Mouse (Mus musculus) T-helper 2 cell (primary cell): Measurements from ENCODE around the gene Kmt2d.
"Not testable (repeated sequence)": the region's sequence is repeated elsewhere in the genome, so short reads cannot be mapped to it uniquely, and the experiment has no call there.

Experiments
- in situ Hi-C: fragments of 300-600 bp; cut with MboI, MseI; formaldehyde crosslinking; loops from one replicate; pipeline ENCODE4 v1.15.1; 2025; ENCODE audit warnings: high pct_unique_total_duplicates

The Kmt2d gene

DNA sequence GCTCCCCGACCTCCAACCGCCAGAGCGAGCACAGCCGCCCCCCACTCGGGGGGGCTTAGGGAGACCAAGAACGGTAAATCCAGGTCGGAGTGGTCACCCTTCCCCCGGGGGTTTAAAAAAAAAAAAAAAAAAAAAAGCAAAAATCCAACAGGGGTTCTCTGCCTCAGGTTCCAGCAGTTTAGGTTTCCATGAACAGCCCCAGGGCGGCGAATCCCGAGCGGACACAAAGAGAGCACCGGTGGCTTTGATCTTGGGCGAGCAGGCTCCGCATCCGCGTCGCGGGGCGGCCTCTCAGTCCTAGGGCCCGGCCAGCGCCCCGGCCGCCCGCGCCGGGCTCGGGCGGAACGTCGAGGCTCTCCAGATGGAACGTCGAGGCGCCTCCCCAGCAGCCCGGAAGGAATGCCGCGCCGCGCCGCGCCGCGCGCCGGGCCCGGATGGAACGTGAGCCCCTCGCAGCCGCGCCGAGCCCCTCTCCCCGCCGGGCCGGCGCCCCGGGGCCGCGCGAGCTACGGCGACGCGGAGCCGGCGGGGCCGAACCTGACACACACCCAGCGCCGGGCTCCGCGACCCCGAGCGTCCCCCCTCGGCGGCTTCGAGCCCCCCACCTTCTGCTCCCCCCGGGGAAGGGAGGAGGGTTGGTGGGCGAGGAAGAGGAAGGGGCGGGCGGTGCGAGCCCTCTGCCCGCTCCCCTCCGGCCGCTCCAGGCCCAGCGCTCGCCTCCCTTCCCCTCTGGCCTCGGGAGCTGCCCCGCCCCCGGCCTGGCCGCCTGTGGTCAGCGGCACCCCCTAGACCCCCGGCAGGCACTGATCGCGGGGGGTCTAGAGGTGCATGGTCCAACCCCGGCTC is at the start of gene Kmt2d:
TSS of gene Kmt2d (minus strand) at position 135 of the 846 bp plus-strand sequence.
- in situ Hi-C loops = loop anchor here (5.0 kb wide), 1 partner anchor 121 kb away; no protein-coding TSS in a partner anchor

DNA sequence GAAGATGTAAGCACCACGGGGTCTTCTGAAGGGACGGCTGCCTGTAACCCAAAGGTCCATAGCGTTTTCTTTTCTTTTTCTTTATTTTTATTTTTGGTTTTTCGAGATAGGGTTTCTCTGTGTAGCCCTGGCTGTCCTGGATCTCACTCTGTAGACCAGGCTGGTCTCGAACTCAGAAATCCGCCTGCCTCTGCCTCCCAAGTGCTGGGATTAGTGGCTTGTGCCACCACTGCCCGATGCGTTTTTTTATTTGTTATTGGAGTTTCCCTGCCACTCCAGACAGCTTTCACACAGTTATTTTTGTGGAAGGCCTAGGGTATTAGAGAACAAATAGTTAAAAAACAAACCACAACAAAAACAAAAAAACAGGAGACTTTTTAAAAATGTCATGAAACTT is 47.5 kb upstream of the Kmt2d start:
- in situ Hi-C loops = not testable (repeated sequence)

DNA sequence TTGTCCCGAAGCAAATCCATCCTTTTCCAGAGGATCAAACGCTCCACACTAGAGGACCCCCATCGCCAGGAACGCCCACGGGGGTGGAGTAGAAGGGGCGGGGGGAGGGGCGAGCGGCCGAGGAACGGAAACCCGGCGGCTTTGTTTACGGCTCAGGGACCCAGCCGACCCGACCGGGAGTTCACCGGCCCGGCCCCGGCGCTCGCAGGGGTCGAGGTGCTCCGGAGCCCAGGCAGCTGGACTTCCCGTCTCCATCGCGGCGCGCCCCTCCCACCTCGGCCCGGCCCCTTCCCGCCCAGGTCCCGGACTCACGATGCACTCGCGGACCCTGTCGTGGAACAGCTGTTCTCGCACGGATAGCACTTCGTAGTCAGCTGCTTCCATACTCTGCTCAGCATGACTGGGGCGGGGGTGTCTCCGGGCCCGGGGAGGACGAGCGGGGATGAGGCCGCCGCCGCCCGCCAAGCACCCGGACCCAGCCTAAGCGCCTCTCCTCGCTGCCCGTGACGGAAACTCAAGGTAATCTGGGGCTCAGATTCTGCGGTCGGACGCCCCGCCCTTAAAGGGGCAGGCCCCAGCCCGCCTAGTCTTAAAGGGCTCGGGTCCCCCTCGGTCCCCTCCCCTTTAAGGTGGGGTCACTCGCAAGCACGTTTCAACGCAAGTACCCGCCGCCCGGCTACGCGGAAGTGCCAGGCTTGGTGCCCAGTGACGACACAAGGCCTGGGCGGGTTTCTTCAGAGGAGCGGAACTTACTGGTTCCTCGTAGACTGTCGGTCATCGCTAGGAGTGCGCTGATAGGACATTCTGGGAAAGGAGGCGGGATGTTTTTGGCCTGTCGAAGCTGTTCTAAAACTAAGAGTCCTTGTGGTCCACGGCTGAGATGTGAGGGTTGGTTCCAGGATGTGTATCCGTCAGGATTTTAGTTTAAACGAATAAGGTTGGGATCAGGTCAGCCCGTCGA is 46.8 kb upstream of the Kmt2d start, which contains the start of gene Lmbr1l:
TSS of gene Lmbr1l (minus strand) at position 694 of the 961 bp plus-strand sequence.
- in situ Hi-C loops = no loop called here

DNA sequence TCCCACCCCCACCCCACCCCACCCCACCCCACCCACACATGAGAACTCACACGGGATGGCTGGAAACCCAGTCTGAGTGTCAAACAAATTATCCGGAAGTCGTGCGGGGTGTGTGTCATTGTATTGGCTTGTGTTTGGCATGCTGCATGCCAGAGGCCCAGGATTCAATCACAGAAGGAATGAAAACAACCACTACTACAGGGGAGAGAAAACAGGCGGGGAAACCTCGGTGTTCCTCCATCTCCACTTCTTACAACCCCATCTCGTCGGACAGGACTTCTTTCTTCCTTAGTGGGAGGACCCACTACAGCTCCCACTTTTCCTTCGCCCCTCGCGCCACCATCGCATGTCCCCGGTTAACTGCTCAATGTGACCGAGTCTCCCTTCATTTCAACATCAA is 46.1 kb upstream of the Kmt2d start:
- in situ Hi-C loops = no loop called here

DNA sequence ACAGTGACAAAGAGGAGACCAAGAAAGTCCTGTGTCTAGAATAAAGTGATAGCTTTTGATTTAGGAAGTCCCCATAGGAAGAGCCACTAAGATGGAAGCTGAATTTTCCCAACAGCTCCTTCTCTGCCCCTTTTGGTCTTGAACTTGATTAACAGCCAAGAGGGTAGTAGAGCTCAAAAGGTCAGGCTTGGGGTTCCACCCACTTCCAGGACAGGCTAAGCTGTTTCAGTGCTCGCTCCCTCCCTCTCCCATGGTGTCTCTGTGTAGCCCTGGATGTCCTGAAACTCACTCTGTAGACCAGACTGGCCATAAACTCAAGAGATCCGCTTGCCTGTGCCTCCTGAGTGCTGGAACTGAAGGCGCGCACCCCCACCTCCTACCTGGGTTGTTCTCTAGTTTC is 45.0 kb upstream of the Kmt2d start:
- in situ Hi-C loops = no loop called here

DNA sequence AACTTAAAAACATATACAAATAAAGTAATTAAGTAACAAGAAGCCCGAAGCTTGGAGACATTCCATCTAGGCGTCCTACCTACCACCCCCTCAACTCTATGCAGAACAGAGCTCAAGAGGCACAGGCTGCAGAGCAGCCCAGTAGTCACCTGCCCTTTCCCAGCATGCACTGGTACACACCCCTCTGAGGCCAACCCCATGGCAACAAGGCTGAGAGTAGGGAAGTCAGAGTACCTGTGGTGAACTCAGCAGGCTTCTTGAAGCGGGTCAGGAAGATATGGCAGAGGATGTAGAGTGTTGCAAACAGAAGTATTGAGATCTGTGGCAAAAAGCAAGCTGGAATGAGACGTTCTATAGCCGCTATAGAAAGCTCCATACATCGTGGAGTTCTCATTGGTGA is 43.9 kb upstream of the Kmt2d start:
- in situ Hi-C loops = no loop called here

DNA sequence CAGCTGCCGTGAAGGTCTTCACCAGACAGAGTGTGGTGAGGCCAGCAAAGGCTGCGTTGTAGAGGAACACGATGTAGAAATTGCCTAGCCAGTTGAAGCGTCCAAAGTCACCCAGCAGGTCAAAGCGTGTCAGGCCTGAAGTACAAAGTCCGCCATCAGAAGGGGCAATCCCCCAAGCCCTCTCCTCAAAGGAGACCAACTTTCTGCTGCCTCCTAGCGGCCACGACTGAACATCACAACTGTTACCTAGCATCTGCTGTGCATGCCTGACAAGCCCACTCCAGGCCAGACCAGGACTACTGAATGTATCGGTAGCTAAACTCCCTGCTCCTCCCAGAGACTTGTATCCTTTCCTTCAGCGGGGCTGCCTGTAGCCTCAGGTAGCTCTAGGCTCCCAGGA is 33.7 kb upstream of the Kmt2d start:
- in situ Hi-C loops = no loop called here

DNA sequence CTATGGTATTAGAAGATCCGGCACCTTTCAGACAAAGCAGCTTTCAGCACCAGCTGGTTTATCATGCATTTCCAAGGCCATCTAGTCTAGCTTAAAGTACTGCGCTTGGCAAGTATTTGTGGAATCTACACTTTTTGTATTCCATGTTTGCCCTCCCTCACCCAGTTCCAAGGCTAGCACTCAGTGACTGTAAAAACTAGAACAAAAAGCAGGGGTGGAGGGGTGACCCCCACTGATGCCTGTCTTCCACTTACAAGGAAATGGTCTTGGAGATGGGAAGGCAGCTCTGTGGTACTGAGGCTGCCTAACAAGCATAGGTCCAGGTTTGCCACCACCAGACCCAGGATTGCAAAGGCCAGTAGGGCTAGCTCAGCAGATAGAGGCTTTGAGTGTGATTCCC is 31.6 kb upstream of the Kmt2d start:
- in situ Hi-C loops = no loop called here

DNA sequence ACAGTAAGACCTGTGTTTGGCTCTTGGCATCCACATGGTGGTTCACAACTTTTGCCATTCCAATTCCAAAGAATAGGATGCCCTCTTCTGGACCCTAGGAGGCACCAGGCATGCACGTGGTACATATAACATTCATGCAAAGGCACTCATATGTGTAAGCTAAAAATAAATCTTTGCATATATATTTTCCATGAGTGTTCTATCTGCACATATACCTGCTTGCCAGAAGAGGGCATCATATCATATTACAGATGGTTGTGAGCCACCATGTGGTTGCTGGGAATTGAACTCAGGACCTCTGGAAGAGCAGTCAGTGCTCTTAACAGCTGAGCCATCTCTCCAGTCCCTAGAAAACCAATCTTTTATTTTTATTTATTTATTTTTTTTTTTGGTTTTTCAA is 30.5 kb upstream of the Kmt2d start:
- in situ Hi-C loops = no loop called here

DNA sequence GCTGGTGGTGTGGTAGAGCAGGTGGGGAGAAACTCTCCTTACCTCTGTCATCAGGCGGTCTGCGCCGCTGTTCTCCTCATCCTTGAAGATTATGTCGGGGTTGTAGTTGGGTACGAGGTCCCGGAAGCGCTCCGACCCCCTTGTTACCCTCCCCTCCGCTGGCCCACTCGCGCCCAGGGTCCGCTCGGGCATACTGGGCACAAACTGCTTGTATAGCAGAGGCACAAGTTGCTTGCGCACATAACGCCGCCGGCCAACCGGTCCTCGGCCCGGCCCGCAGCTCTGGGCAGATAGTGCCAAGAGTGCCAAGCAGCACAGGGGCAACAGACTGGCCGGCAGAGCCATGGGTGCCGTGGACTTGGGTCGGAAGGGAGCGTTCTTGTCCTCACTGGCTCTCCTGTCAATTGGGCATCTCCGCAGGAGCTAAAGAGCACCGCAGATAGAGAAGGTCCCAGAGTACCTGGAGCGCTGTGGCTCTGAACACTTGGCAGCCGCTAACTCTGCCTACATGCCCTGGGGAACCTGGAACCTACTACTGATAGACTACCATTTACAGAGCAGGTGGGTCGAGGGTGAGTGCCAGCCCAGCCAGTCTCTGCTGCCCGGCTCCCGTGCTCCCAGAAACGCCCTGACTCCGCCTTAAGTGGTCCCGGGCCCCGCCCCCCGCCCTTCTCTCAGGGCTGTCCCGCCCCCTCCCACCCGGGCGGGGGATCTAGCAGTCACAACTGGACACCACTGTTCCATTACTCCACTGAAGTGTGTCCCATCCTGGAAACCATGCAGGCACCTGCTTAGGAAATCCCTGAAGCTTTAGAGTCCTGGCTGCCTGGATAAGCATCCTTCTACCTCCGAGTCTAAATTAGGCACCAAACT is 27.2 kb upstream of the Kmt2d start, which contains the start of gene Dhh:
TSS of gene Dhh (minus strand) at position 613 of the 873 bp plus-strand sequence.
- in situ Hi-C loops = loop anchor here (5.0 to 10.0 kb wide), 2 partner anchors 104 to 1177 kb away; no protein-coding TSS in a partner anchor

DNA sequence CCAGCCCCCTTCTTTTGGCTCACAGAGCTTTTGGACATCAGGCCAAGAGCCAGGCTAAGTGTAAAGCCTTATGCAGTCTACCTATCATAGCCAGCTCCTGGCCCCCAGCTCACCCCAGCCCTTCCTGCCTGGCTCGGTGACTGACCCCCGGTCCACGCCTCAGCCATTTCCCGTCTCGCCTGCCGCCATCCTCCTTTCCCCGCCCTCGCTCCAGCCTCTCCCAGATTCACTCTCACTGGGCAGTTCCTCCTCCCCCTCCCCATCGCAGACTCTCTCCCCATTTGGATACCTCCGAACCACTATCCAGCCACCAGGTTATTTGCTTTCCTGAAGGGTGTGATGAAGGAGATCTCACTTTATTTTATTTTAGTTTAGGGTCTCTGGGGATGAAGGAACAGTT is 26.5 kb upstream of the Kmt2d start:
- in situ Hi-C loops = loop anchor here (5.0 to 10.0 kb wide), 2 partner anchors 105 to 1177 kb away; no protein-coding TSS in a partner anchor

DNA sequence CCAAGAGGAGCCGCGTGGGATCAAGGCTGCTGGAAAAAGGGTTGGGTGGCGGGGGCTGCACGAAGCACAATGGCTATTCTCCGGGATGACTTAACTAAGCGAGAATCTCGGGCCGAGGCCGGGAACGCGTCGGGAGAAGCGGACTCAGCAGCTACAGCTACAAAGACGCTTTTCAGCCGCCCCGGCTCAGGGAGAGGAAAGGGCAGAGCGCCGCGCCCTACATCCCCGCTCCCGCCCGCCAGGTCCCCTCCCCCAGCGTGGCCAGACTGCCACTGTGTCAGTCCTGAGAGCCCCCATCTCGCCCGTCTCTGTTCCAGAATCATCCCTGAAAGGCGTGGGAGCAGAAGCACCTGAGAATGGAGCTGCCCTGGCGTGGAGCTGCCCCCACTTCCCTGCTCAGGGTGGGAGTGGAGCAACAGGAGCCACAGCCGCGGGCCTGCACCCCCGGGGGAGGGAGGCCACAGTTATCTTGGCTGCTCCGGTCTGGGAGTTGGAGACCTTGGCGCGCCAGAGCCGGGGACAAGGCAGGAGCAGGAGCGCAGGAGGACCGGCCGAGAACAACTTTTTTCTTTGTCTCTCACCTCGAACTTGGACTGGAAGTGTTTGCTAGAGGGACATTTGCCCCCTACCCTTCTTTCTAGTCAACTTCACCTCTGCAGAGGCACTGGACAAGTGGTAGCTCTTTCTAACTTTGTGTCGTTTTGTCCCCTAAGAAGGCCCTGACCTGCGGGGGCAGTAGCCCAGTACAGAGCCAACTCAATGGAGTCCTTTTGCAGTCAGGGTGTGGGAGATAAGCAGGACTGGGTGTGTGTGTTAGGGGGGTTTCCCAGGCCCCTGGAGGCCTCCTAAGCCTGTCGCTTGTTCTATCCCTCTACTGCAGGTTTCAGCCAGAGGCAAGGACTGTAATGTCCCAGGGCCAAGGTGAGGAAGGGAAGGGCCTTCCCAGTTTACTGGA is 24.9 kb upstream of the Kmt2d start:
- in situ Hi-C loops = loop anchor here (5.0 to 10.0 kb wide), 2 partner anchors 106 to 1179 kb away; no protein-coding TSS in a partner anchor

DNA sequence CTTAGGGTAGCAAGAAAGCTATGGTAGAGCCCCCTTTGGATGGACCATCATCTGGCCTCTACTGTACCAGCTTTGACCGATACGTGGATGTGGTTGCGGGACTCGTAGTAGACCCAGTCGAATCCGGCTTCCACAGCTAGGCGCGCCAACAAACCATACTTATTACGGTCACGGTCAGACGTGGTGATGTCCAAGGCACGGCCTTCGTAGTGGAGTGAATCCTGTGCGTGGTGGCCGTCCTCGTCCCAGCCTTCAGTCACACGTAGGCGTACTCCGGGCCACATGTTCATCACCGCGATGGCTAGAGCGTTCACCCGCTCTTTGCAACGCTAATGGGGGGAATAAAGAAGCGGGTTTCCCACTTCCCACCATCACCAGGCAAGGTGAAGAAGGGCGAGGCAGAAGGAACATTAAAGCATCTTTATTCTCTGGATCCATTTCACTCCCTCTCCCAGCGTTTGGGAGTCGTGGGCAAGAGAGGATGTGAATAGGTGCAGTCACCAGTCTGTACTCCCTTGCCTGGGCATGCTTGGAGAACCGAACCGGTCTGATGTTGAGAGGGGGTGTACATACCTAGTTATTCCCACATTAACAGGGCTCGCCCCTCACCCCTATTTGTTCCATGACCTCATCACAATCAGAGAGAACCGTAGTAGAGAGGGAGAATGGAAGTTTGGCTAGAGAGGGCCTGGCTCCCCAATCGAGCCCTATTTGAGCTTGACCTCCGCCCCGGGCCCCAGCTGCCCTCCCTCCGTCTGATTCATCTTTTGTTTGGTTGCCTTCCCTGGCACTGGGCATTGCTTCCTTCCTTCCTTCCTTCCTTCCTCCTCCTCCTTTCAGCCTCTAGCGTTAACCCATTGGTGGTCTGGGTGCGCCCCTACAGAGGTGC is 24.0 kb upstream of the Kmt2d start:
- in situ Hi-C loops = loop anchor here (5.0 to 10.0 kb wide), 2 partner anchors 107 to 1180 kb away; no protein-coding TSS in a partner anchor

DNA sequence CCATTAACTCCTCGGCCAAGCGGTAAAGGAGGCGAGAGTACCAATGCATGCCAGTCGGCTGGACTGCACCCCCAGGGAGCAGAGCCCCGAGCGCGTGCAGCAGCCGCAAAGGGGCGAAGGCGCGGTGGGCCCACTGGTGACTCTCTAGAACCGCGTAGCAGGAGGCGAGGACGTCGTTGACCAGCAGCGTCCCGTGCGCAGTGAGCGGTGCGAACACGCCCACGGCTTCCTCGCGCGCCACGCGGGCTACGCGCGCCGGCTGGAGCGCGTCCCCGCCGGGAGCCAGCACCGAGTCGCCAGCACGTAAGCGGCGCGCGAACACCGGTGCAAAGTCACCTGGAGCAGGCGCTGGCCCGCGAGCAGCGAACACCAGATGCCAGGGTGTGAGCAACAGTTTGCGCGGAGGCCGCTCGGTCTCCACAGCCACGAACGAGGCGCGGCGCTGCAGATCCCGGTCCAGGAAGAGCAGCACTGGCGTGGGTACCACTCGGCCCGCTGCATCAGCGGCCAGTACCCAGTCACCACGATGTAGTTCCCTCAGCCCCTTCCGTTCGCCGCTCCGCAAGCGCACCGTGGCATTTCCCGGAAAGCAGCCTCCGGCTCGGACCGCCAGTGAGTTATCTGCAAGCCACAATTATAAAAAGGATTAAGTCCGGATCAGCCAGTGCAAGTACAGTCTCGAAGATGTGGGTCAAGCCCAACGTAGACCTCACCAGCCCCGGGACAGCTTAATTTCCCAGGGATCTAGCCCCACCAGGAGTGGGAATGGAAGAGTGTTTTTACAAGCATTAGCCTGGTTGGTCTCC is 23.1 kb upstream of the Kmt2d start, which contains the start of gene Rhebl1:
TSS of gene Rhebl1 (minus strand) at position 601 of the 806 bp plus-strand sequence.
- in situ Hi-C loops = loop anchor here (10.0 kb wide), 1 partner anchor 1181 kb away; no protein-coding TSS in a partner anchor

DNA sequence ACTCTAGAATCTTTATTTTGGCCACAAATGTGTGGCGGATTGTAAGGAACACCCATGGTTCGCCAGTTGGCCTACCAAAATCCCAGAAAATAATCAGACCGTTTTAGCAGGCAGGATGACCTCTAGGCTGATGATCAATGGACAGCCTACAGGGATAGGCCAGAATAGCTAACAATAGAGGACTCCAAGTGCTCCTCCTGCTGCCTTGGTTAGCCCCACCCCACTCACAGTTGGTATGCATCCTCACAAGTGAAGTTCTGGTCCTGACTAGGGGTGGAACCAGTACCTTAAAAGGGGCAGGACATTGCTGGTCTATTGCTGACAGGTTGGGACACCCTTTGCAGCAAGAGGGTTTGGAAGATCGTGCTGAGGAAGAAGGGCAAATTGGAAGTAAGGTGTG is 22.0 kb upstream of the Kmt2d start:
- in situ Hi-C loops = loop anchor here (10.0 kb wide), 1 partner anchor 1182 kb away; no protein-coding TSS in a partner anchor

DNA sequence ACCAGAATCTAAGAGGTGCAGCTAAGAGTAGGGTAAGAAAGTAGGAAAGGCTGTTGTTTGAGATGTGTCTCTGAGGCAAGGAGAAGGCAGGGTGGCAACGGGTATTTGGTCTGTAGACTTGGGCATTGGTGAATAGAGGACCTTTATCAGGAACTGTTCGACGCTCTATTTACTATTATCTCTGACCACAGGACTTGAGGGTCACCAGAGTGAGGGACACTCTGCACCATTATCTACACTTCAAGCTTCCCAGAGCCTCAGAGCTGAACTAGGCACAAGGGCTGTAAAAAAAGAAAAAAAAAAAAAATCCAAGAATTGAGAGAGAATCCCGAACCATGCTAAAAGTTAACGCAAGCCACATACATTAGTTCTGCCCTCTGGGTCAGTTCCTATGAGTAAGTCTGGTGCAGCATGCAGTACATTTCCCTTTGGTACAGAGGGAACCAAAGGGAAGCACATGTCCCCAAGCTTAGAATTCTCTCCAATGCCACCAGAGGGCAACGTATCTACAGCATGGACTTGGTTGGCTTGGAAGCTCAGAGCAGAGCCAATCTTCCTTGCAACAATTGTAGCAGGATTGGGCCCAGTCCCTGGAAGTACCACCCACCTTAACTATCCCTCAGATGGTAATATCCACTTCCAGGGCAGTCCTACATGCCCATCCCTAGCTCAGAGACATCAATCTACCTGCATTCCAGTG is 21.1 kb upstream of the Kmt2d start:
- in situ Hi-C loops = loop anchor here (10.0 kb wide), 1 partner anchor 1183 kb away; no protein-coding TSS in a partner anchor
